Mouse (Mus musculus) cortical plate, adult 2 months (tissue): ENCODE results near the gene Gm17509.

ENCODE experiments used
- CTCF ChIP-seq: fragments of 200-500 bp; IDR thresholded peaks from 2 replicates; pipeline ENCODE4 v1.5.1; 2011; ENCODE audit warnings: mild to moderate bottlenecking, control low read depth, low read length; ENCODE audit not compliant: insufficient read depth; ENCODE audit errors: extremely low read depth
- POLR2A ChIP-seq: fragments of 200-500 bp; IDR thresholded peaks from 2 replicates; pipeline ENCODE4 v1.6.1; 2011; ENCODE audit warnings: mild to moderate bottlenecking, low read length, control low read depth; ENCODE audit not compliant: insufficient read depth; ENCODE audit errors: extremely low read depth

DNA sequence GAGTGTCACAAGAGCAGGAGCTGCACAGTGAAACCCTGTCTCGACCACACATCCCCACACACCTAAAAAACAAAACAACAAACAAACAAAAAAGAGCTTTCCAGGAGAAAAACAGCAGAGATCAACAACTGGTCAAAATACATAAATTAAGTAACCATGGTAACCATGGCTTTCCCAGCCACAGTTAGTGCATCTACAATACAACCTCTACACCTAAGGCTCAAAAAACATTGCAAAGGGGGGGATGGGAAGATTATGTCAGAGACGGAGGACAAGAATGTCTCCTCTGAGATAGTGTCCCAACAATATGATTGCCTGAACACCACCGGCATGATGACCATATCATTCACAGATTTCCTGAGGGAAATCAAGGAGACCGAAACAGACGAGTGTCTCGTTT is 35.5 kb downstream of the Gm17509 start:
- TF ChIP-seq POLR2A (no peak), CTCF (no peak)
